Mouse (Mus musculus) limb, embryonic 13.5 days (tissue): ENCODE results near the gene Ttyh1. TPM values are rescaled to one million over a fixed set of nuclear protein-coding genes. Genes with fewer than 3 reads are reported as not detected.

Source experiments
- ATAC-seq: fragments of 200-750 bp; cut with Nextera tagmentation; 2 replicates; pipeline ENCODE4 v1.8.0; 2017; ENCODE audit warnings: low read depth, moderate number of reproducible peaks, moderate TSS enrichment; ENCODE audit not compliant: low FRiP score
- H3K27ac ChIP-seq: fragments of 300-500 bp; sonication (generic); 2 replicates; pipeline ENCODE4 v1.5.1; 2015; ENCODE audit warnings: inconsistent platforms, mild to moderate bottlenecking, moderate library complexity
- H3K27me3 ChIP-seq: fragments of 300-500 bp; sonication (generic); 2 replicates; pipeline ENCODE4 v1.6.1; 2015; ENCODE audit warnings: mild to moderate bottlenecking, inconsistent platforms
- H3K36me3 ChIP-seq: fragments of 300-500 bp; sonication (generic); 2 replicates; pipeline ENCODE4 v1.6.1; 2015; ENCODE audit warnings: inconsistent platforms, mild to moderate bottlenecking, moderate library complexity
- H3K4me1 ChIP-seq: fragments of 300-500 bp; sonication (generic); 2 replicates; pipeline ENCODE4 v1.6.1; 2015; ENCODE audit warnings: inconsistent platforms
- H3K4me2 ChIP-seq: fragments of 300-500 bp; sonication (generic); replicated peaks from 2 replicates; pipeline ENCODE4 v1.6.1; 2015; ENCODE audit warnings: inconsistent platforms, mild to moderate bottlenecking, moderate library complexity
- H3K4me3 ChIP-seq: fragments of 300-500 bp; sonication (generic); 2 replicates; pipeline ENCODE4 v1.5.1; 2015; ENCODE audit warnings: moderate library complexity, mild to moderate bottlenecking, inconsistent platforms
- H3K9ac ChIP-seq: fragments of 300-500 bp; sonication (generic); 2 replicates; pipeline ENCODE4 v1.6.1; 2015; ENCODE audit warnings: mild to moderate bottlenecking, inconsistent platforms
- H3K9me3 ChIP-seq: fragments of 300-500 bp; sonication (generic); 2 replicates; pipeline ENCODE4 v1.6.1; 2016; ENCODE audit warnings: inconsistent platforms
- WGBS: fragments of 180-500 bp; shearing (Covaris S2); methylation state at CpG from one replicate; pipeline ENCODE4 v1.1.7; 2015; 5-methylcytosine and 5-hydroxymethylcytosine counted together
- polyA plus RNA-seq: library from polyadenylated mRNA; unstranded; fragments of >200 nt; fragmentation: Nextera tagmentation; extraction: Ambion mirVana; gene quantifications from 2 replicates; pipeline ENCODE4 v1.2.1, GENCODE M21; 2015

The Ttyh1 gene
- polyA plus RNA-seq, 1 experiment from 2014 or later, result 2.3 TPM

DNA sequence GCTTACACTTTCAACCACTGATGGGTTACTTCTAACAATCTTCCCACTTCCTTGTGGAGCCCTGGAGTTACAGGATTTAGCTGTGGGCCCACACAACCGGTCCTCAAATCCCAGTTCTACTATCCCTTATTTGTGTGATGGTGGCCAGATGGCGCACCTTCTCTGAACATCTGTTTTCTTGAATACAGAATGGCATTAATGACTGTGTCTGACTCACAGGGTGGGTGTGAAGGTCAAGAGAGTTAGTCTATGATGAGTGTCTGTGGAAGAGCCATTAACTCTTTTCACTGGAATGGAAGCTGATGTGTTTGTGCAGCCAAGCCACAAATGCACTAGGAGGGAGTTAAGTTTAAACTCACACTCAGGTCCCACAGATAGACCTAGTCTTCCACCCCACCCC is 20.9 kb upstream of the Ttyh1 start:
- no peak overlapping the region for H3K4me3 ChIP-seq
- no peak for ATAC-seq
- H3K27ac ChIP-seq, result no peak overlapping the region
- 60% methylated on average over 2 of the region's 2 CpGs for WGBS
- no peaks in the 10 kb centered on the region for H3K36me3 ChIP-seq
- no peaks in the 10 kb centered on the region for H3K27me3 ChIP-seq
- H3K9ac ChIP-seq, result no peak overlapping the region
- no peak overlapping the region for H3K4me2 ChIP-seq
- H3K4me1 ChIP-seq, result no peaks in the 10 kb centered on the region
- H3K9me3 ChIP-seq, result no peaks in the 10 kb centered on the region

DNA sequence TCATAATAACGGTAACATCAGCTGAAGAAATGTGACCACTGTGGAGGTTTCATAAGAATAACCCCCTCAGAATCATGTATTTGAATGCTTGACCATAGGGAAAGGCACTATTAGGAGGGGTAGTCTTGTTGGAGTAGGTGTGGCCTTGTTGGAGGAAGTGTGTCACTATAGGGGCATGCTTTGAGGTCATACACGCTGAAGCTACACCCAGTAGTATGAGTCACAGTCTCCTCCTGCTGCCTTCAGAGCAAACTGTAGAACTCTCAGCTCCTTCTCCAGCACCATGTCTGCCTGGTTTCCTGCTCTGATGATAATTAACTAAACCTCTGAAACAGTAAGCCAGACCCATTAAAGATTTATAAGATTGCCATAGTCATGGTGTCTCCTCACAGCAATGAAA is 20.4 kb upstream of the Ttyh1 start:
- WGBS, result 73% methylated on average over 2 of the region's 2 CpGs
- ATAC-seq, result no peak
- H3K9me3 ChIP-seq, result no peaks in the 10 kb centered on the region
- no peaks in the 10 kb centered on the region for H3K27me3 ChIP-seq
- H3K4me1 ChIP-seq, result no peaks in the 10 kb centered on the region
- H3K4me3 ChIP-seq, result no peak overlapping the region
- H3K4me2 ChIP-seq, result no peak overlapping the region
- H3K27ac ChIP-seq, result no peak overlapping the region
- H3K36me3 ChIP-seq, result no peaks in the 10 kb centered on the region
- H3K9ac ChIP-seq, result no peak overlapping the region

DNA sequence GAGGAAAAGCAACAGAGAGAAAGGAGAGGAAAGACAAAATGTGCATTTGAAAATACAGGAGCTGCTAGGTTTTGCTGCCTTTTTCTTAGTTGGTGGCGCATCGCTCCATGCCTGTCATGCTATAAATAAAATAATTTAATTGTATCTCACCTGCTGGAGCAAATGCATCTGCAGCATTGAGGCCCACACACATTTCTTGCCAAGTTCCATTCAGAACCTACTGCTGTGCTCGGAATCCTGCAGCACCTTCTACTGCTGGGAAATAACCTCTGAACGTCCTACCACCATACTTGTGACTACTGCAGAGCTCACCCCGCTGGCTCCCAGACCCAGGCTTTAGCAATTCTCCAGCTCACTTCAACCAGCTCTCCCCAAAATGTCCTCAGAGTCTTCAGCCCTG is 18.1 kb upstream of the Ttyh1 start:
- 76% methylated on average over 5 of the region's 5 CpGs for WGBS
- H3K36me3 ChIP-seq, result no peaks in the 10 kb centered on the region

DNA sequence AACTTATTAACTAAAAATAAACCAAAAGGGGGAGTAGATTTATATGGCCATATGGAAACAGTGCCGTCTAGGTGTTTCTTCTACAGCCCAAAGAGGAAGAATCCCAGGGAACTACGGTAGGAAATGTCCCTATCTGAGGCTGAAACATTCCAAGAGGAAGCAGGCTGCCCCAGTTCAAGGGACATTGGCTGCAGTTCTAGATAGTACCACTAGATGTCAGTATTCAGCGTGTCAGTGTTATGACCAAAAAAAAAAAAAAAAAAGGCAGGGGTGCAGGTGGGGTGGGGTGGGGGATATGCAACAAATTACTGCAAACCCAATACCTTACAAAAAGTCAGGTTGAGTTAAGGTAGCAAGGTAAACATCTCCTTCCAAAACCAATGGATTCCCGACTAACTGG is 15.8 kb upstream of the Ttyh1 start:
- no peaks in the 10 kb centered on the region for H3K4me1 ChIP-seq
- WGBS, result 19% methylated on average over 4 of the region's 4 CpGs
- H3K27me3 ChIP-seq, result no peaks in the 10 kb centered on the region
- H3K4me3 ChIP-seq, result no peak overlapping the region
- no peaks in the 10 kb centered on the region for H3K36me3 ChIP-seq
- no peak overlapping the region for H3K4me2 ChIP-seq
- no peak for ATAC-seq
- no peaks in the 10 kb centered on the region for H3K9me3 ChIP-seq
- H3K27ac ChIP-seq, result no peak overlapping the region
- no peak overlapping the region for H3K9ac ChIP-seq

More for the DNA sequence above, 18.1 kb upstream of the Ttyh1 start:
- no peak overlapping the region for H3K9ac ChIP-seq
- no peaks in the 10 kb centered on the region for H3K27me3 ChIP-seq
- H3K9me3 ChIP-seq, result no peaks in the 10 kb centered on the region
- H3K4me1 ChIP-seq, result no peaks in the 10 kb centered on the region
- H3K4me2 ChIP-seq, result no peak overlapping the region
- no peak overlapping the region for H3K27ac ChIP-seq
- no peak for ATAC-seq
- no peak overlapping the region for H3K4me3 ChIP-seq

DNA sequence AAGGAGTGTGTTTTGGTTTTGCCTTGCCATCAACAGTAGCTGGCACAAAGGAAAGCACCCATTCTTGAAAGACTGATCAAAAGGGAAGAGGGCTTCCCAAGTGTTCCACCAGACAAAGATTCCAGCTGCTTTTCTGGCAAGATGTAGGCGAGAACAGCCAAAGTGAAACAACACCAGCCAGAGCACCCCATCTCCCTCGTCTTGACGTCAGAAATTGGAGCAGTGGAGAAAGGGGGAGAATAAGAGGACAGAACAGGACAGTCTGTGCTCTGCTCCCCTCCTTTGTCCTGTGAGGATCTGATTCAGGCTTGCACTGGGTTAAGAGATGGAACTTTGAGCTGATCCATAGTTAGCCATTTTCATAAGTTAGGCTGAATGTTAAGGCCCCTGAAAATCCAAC is 7.4 kb upstream of the Ttyh1 start:
- WGBS, result 63% methylated on average over 3 of the region's 3 CpGs
- no peak overlapping the region for H3K4me3 ChIP-seq
- no peak for ATAC-seq

DNA sequence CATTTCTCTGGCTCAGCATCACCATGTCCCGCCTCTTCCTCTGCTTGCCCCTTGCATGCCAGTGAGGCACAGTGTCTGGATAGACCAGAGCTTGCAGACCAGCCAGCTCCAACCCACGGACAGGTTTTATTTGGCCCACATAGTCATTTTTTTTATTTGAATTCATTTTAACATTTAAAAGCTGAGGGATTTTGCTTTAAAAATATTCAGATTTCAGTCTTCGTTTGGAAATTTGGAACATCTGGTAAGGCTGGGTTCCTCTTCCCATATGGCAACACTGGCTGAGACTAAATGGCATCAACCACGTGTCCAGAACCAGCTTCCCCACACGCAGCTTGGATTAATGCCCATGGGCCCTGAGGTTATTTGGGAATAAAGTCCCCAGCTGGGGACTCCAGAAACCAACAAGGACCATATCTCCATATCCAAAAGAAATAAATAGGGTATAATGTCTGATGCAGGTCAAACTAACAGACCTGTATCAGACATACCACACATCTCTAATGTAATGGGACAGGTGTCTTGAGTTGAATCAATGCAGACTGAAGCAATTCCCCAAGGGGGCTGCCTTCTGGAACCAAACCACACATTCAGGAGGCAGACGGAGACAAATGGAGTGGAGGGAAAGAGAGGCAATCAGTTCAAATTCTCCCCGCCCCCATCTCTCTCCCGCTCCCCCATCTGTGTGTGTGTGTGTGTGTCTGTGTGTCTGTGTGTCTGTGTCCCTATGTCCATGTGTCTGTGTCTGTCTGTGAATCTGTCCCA is 2.0 kb upstream of the Ttyh1 start:
- H3K9ac ChIP-seq, result no peak overlapping the region

More for the DNA sequence above, 7.4 kb upstream of the Ttyh1 start:
- Histone ChIP-seq H3K27ac (no peak overlapping the region), H3K36me3 (no peaks in the 10 kb centered on the region), H3K9me3 (no peaks in the 10 kb centered on the region), H3K4me1 (no peaks in the 10 kb centered on the region), H3K9ac (no peak overlapping the region), H3K4me2 (no peak overlapping the region), H3K27me3 (no peaks in the 10 kb centered on the region)

DNA sequence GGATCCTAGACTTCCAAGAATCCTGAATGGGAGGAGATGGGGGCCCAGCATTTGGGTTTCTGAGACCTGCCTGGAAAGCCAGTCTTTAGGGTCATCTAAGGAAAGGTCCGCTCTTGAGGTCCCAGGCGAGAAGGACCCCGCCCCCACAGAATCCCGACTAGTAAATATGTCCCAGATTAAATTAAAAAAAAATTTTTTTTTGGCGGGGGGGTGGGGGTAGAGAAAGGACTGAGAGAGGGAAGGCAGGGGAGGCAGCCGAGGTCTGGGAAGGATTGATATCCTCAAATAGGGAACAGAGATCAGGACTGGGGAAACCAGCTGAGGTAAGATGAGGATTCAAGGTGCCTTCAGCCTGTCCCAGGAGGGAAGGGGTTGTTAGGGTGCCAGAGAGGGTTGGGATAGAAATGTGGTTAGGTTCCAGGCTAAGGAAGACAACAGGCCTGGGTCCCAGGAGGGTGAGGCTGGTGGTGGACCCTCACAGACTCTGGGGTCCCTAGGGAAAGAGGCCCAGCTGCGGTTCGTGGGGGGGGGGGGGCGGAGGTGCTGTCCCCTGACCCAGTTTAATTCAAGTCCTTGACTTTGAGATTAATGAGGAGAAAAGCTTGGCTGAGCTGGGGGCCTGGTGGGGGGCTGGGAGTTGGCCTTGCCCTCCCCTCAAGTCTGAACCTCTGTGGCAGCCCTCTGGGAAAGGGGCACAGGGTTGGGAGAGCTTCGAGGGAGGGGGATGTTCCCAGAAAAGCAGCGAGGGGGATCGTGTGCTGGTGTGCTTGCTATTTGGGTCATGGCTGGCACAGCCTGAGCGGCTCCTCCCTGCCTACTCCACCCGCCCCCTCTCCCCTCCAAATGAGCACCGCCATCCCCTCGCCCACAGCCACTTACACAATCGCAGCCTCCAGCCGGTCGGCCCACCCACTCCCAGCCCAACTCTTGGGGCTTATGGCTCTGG is 1.0 kb downstream of the Ttyh1 start:
- Histone ChIP-seq H3K4me1 (peaks cover 18% of the 10 kb centered on the region), H3K27ac (no peak overlapping the region), H3K36me3 (no peaks in the 10 kb centered on the region), H3K4me3 (peak overlapping the region; percentile 44; the same call in 1 of the 2 replicates), H3K4me2 (peak overlapping the region; percentile 71), H3K9me3 (no peaks in the 10 kb centered on the region), H3K9ac (no peak overlapping the region), H3K27me3 (peaks cover 48% of the 10 kb centered on the region)
- no peak for ATAC-seq
- WGBS, result 12% methylated on average over 16 of the region's 19 CpGs

More for the DNA sequence above, 2.0 kb upstream of the Ttyh1 start:
- no peak for ATAC-seq
- WGBS, result 58% methylated on average over 8 of the region's 8 CpGs
- Histone ChIP-seq H3K4me1 (peaks cover 6% of the 10 kb centered on the region), H3K36me3 (no peaks in the 10 kb centered on the region), H3K9me3 (no peaks in the 10 kb centered on the region), H3K4me2 (no peak overlapping the region), H3K27me3 (peaks cover 43% of the 10 kb centered on the region), H3K27ac (no peak overlapping the region), H3K4me3 (no peak overlapping the region)

DNA sequence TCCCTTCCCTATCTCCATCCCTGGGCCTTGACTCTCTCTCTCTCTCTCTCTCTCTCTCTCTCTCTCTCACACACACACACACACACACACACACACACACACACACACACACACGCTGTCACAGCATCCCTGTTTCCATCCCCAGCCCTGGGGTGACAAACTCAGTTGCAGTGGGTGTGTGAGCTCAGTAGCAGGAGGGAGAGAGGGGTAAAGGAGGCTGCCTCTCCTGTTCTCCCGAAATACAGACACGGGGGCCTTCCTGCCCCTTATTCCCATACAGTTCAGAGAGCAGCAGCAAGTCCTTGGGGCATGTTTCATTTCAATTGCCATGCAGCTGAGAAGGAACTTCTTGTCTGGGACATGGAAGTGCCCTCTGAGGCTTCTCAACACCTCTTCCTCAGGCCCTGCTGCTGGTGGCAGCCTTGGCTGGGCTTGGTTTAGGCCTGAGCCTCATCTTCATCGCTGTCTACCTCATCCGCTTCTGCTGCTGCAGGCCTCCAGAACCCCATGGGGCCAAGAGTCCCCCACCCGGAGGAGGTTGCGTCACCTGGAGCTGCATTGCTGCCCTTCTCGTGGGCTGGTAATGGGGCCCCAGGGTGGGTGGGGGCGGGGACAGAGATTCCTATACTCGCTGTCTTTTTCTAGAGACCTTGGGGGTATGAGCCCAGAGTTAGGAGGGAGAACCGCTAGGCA is 3.0 kb downstream of the Ttyh1 start:
- peaks cover 48% of the 10 kb centered on the region for H3K27me3 ChIP-seq
- no peaks in the 10 kb centered on the region for H3K9me3 ChIP-seq
- no peak for ATAC-seq
- no peak overlapping the region for H3K4me2 ChIP-seq
- peaks cover 18% of the 10 kb centered on the region for H3K4me1 ChIP-seq
- H3K4me3 ChIP-seq, result no peak overlapping the region
- H3K36me3 ChIP-seq, result no peaks in the 10 kb centered on the region
- WGBS, result 51% methylated on average over 11 of the region's 11 CpGs
- H3K27ac ChIP-seq, result no peak overlapping the region
- 0 out of 2 replicates have a peak overlapping the region, but pooled peaks have one; percentile 1 for H3K9ac ChIP-seq

DNA sequence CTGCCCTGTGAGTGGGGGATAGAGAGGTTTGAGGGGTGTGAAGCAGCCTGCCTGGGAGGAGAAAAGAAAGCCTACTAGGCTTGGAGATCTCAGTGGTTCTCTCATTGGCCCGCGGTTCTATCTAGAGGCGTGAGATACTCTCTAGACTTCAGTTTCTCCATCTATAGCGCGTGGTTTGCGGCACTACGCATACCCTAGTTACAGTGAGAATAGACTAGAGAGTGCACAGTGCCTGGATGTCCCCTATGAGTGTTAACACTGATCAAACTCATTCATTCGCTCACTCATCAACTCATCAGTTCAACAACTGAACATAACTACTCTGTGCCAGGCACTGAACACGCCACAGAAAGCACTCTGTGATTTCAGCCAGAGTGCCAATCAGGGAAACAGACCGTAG is 3.6 kb downstream of the Ttyh1 start:
- H3K4me2 ChIP-seq, result no peak overlapping the region
- H3K4me1 ChIP-seq, result peaks cover 18% of the 10 kb centered on the region
- H3K27ac ChIP-seq, result no peak overlapping the region
- H3K36me3 ChIP-seq, result no peaks in the 10 kb centered on the region
- 86% methylated on average over 10 of the region's 10 CpGs for WGBS
- no peaks in the 10 kb centered on the region for H3K9me3 ChIP-seq
- no peak overlapping the region for H3K9ac ChIP-seq
- no peak overlapping the region for H3K4me3 ChIP-seq
- peaks cover 46% of the 10 kb centered on the region for H3K27me3 ChIP-seq
- ATAC-seq, result no peak

DNA sequence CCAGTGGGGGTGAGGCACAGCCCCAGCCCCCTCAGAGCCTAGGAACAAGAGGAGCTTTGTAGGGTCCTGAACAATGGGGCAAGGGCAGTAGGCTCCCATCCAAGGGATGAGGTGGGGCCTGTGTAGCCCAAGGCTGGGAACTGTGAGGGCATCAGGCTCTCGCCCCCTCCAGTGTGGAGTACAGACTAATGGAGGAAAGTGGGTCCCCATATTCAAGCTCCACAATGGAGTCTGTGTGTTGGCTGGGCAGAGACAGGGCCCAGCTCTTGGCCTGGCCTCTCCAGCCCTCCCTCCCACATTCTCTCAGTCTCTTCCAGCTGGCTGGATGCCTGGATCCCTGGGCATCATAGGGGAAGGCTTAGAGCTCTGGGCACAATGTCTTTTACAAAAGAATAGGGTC is 4.5 kb downstream of the Ttyh1 start:
- H3K4me2 ChIP-seq, result no peak overlapping the region
- ATAC-seq, result no peak; the same call in 1 of the 2 replicates
- no peak overlapping the region for H3K4me3 ChIP-seq
- H3K9me3 ChIP-seq, result no peaks in the 10 kb centered on the region
- H3K27ac ChIP-seq, result no peak overlapping the region
- H3K4me1 ChIP-seq, result peaks cover 18% of the 10 kb centered on the region
- 75% methylated on average over 1 of the region's 1 CpGs for WGBS
- H3K36me3 ChIP-seq, result no peaks in the 10 kb centered on the region
- peaks cover 37% of the 10 kb centered on the region for H3K27me3 ChIP-seq
- H3K9ac ChIP-seq, result no peak overlapping the region

DNA sequence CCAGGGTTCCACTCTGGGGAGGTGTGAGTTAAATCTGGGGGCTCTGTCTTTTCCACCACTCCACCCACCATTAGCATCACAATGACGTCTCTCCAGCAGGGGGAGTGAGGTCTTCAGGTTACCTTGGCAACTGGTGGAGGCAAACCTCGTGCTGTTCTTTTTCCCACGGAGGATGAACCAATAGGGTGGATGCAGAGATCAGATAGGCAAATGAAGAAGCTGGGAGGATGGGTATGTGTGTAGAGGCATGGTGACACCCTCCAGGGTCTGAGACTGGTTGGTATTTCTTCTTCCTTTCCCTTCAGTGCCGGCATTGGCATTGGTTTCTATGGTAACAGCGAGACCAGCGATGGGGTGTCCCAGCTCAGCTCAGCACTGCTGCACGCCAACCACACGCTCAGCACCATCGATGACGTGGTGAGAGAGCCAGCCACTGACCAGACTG is 5.1 kb downstream of the Ttyh1 start:
- Histone ChIP-seq H3K4me3 (peak overlapping the region; percentile 20), H3K4me2 (peak overlapping the region; percentile 52), H3K36me3 (no peaks in the 10 kb centered on the region), H3K4me1 (peaks cover 17% of the 10 kb centered on the region), H3K9me3 (no peaks in the 10 kb centered on the region), H3K9ac (no peak overlapping the region; the same call in 1 of the 2 replicates), H3K27ac (no peak overlapping the region), H3K27me3 (peaks cover 31% of the 10 kb centered on the region)
- under 1% methylated on average over 10 of the region's 10 CpGs for WGBS
- ATAC-seq, result peak; percentile 66
